Mouse (Mus musculus): Measurements from ENCODE around the gene Meig1.
A peak's percentile ranks its signal among the peaks of the same experiment; 100 is the strongest.
"Not testable (repeated sequence)": the region's sequence is repeated elsewhere in the genome, so short reads cannot be mapped to it uniquely, and the experiment has no call there.

Gene Meig1

GRCm38 (mm10) chr2:3422548-3422947 lies at the start of gene Meig1:
Meig1 (minus strand) TSS chr2:3422648.
- no peak for DNase-seq (ENCODE audit: low spot score in 2 of 2)

GRCm38 (mm10) chr2:3456590-3456989 lies 34.1 kb upstream of the Meig1 start:
- DNase-seq (ENCODE audit: low spot score in 2 of 2), result no peak

GRCm38 (mm10) chr2:3453096-3453495 lies 30.6 kb upstream of the Meig1 start:
- no peak for DNase-seq (ENCODE audit: low spot score in 2 of 2)

DNA sequence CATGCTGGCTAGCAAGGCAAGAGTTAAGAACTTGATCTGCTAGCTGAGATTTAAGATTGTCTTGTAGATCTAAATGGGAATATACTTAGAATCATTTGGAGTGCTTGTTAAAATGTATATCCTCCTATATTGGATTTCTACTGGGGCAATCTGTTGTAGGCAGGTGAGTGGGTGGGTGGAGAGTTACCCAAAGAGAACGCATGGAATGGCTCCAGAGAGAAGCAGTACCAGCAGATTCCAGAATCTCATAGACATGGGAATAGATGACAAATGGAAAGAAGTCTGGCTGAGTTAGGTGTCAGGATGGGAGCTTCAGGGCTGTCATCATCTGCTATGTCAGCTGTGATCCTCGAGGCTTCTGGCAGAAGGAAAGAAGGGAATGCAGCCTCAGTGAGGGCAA lies 27.0 kb upstream of the Meig1 start:
- DNase-seq (ENCODE audit: low spot score in 2 of 2), result peak; percentile 48 to 62

DNA sequence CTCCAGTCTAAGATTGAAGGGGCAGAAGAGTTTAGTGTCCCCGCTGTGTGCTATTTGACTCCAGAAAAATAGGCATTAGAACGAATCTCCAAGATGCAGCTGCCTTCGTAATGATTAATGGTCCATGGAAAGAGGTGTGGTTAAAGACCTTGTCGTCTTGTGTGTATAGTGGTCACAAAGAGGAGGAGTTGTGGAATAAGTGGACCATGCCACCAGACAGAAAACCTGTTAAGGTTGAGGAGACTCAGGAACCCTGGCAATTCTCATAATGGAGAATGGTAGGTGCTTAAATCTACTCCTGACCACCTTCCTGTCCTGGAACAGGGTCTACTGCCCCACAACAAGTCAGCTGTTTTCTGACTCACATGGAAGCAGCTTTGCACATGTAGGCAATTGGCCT lies 23.5 kb upstream of the Meig1 start:
- no peak for DNase-seq (ENCODE audit: low spot score in 2 of 2)

- DNase-seq (ENCODE audit: low spot score in 2 of 2), result peak; percentile 20 to 23
Observed at GRCm38 (mm10) chr2:3444206-3444605, 21.8 kb upstream of the Meig1 start.

DNA sequence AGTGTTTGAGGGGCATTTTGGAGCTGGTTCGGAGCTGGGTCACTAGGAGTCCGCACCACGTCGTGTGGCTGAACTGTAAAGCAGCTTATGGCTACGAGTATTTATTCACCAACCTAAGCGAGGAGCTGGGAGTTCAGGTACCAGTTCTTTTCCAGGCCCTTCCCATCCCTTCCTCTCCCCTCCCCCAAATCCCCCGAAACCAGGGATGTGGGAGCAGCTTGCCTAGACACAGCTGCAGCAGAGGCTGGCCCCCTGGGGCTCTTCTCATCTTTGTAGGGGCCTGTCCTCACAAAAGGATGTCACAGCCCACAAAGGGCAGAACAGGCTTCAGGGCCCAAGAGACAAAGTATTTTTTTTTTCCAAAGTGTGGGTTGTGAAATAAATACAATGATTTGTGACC lies 15.5 kb upstream of the Meig1 start:
- DNase-seq (ENCODE audit: low spot score in 2 of 2), result no peak

- DNase-seq (ENCODE audit: low spot score in 2 of 2), result no peak
Observed at GRCm38 (mm10) chr2:3435369-3436061, 13.1 kb upstream of the Meig1 start.

DNA sequence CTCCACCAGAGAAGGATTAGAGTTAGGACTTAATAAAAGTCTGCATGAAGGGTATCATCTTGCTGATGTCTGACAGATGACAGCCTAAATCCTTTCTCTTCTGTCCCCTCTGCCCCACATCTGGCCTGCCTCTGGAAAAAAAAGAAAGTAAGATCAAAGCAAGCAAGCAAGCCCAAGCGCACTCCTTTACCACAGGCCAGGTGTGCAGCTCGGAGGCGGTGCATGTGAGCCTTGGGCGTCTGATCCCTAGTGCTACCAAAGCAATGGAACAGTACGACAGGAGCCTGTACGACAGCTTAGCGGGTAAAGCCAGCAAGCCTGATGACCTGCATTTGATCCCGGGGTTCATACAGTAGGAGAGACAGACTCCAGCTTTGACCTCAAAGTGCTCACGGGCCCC lies 8.5 kb upstream of the Meig1 start:
- no peak for DNase-seq (ENCODE audit: low spot score in 2 of 2)

GRCm38 (mm10) chr2:3424579-3424910 lies 2.1 kb upstream of the Meig1 start:
- DNase-seq (ENCODE audit: low spot score in 2 of 2), result no peak

- peak; percentile 89 to 92 for DNase-seq (ENCODE audit: low spot score in 2 of 2)
Observed at GRCm38 (mm10) chr2:3423841-3424578, 1.6 kb upstream of the Meig1 start, which contains the start of gene Dclre1c. Dclre1c (plus strand) TSS chr2:3424131.

GRCm38 (mm10) chr2:3420157-3420556 lies 2.3 kb downstream of the Meig1 start:
- DNase-seq (ENCODE audit: low spot score in 2 of 2), result no peak

DNA sequence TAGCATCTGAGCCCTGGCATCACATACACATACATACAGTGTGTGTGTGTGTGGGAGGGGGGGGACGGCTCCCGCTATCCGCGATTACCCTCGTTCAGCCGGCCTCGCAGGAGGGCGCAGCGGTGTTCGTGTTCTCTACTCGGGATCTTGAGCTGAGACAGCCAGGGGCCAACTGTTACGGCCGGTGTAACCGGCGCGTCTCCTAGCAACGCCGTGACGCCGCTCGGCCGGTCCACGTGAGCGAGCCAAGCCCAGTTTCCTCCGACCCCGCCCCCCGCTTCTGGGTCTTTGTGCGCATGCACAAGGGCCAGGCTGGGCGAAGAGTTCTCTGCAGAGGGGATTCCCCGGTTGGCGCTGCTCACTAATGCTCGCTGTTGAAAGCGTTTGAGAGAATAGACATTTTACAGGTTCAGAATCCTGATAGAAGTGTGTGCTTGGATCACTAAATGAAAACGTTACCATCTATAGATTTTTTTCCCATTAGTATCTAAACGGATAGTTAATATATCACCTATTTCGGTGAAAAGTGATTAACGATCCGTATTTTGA lies 3.5 kb downstream of the Meig1 start:
- DNase-seq (ENCODE audit: low spot score in 2 of 2), result peak; percentile 96 to 98

- no peak for DNase-seq (ENCODE audit: low spot score in 2 of 2)
Observed at GRCm38 (mm10) chr2:3415676-3416075, 6.8 kb downstream of the Meig1 start.

DNA sequence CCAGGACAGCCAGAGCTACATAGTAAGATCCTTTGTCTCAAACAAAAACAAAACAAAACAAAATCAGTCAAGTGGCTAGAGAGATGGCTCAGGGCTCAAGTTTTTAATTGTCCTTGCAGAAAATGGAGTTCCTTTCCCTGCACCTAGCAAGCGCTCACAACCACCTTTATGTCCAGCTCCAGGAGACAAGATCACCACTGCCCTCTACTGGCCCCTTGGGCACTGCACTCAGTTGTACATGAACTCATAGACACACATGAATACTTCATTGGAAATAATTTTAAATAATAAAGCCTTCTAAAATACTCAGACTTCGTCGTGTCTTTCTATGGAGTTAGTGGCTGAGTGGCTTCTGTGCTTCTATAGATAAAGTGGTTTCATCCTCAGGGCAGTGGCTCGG lies 8.2 kb downstream of the Meig1 start:
- DNase-seq (ENCODE audit: low spot score in 2 of 2), result peak; percentile 64 to 74

GRCm38 (mm10) chr2:3407756-3408155 lies 14.7 kb downstream of the Meig1 start:
- DNase-seq (ENCODE audit: low spot score in 2 of 2), result no peak

- DNase-seq (ENCODE audit: low spot score in 2 of 2), result peak in 1 of 2 experiments; percentile 5
Observed at GRCm38 (mm10) chr2:3405981-3406380, 16.5 kb downstream of the Meig1 start.

GRCm38 (mm10) chr2:3397110-3397509 lies 25.3 kb downstream of the Meig1 start, which contains the start of gene Olah:
Olah (minus strand) TSS chr2:3397210.
- DNase-seq (ENCODE audit: low spot score in 2 of 2), result not testable (repeated sequence)

DNA sequence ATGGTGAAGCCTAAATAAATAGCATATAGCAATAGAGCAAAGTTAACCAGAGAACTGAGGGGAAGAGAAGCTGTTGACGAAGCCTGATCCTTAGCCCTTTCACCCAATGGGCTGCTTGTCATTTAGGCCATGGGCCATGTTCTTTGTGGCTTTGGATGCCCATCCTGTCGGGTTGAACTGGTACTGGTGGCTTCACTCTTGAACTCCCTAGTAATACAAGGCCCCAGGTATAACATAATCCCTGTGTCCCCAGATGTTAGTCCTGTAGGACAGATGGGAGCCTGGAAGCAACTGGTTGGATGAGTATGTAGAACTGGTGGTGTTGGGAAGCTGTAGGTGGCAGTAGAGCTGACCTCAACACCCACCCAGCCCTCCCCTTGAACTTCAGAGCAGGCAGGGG lies 30.5 kb downstream of the Meig1 start:
- DNase-seq (ENCODE audit: low spot score in 2 of 2), result no peak

- no peak for DNase-seq (ENCODE audit: low spot score in 2 of 2)
Observed at GRCm38 (mm10) chr2:3387105-3387860, 35.2 kb downstream of the Meig1 start.

- DNase-seq (ENCODE audit: low spot score in 2 of 2), result no peak
Observed at GRCm38 (mm10) chr2:3365127-3365526, 57.3 kb downstream of the Meig1 start.

DNA sequence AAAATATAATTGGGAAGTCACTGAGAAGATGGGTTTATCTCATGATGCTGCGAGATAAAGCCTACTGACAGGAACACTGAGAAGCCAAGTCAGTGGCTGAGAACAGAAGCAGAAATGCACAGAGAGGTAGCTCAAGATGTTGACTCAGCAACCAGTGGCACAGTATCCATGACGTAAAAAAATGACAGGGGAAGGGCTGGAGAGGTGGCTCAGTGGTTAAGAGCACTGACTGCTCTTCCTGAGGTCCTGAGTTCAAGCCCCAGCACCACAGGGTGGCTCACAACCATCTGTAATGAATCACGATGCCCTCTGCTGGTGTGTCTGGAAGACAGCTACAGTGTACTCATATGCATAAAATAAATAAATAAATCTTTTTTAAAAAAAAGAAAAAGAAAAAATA lies 61.4 kb downstream of the Meig1 start:
- DNase-seq (ENCODE audit: low spot score in 2 of 2), result no peak

Measured in right cerebral cortex, adult 2 months (tissue).